Mouse (Mus musculus): Measurements from ENCODE around the gene Nos3.

DNA sequence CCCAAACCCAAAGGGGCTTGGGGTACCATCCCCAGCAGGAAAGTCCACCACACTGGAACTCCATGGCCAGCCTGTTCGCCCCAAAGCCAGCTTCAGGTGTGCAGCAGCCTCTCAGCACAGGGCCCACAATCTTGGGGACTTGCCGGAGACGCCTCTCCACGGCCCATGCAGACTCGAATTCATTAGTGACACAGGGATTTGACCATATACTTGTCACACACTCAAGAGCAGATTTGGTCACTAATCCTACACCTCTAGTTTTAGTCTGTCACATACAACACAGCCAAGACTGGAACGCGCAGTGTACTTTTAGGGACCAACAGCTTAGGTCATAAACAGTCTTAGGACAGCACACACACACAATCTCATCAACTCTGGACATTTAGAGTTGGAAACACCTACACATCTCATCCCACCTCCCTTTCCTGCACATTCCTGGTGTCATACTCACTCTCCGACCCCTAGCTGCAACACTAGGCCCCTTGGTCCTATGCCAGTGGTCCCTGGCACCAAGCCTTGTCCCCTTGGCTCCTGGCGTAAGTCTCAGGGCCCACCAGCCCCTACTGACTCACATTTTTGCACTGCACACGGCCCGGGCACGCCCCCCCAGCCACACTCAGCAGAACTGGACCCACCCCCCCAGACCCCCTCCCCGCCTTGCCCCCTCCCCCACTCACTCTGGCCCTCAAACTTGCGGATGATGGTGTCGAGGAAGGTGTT, 13.9 kb upstream of the Nos3 start:
- TF ChIP-seq EP300 (IDR thresholded peaks at IDR 0.05; ENCODE audit: low read depth) (no peak), CTCF (IDR thresholded peaks at IDR 0.05; ENCODE audit: low read depth) (no peak)

Data from liver, postnatal 0 days (tissue).